Mouse (Mus musculus) liver, adult 2 months (tissue): ENCODE data around the gene Cav1. TPM values are rescaled to one million over a fixed set of nuclear protein-coding genes. Genes with fewer than 3 reads are reported as not detected.

ENCODE experiments used
- DNase-seq: peaks from one replicate; pipeline ENCODE4 v3.0.0-alpha.2; 2011; ENCODE audit warnings: low read depth, low spot score; ENCODE audit errors: extremely low read depth
- H3K27ac ChIP-seq: fragments of 200-500 bp; replicated peaks from 2 replicates; pipeline ENCODE4 v1.5.1; 2012; ENCODE audit warnings: low read depth, mild to moderate bottlenecking, control low read depth, inconsistent platforms, low read length; ENCODE audit not compliant: insufficient read depth
- H3K27me3 ChIP-seq: fragments of 200-500 bp; 2 replicates; pipeline ENCODE4 v1.6.1; 2012; ENCODE audit warnings: mild to moderate bottlenecking, moderate library complexity, low read length, inconsistent platforms; ENCODE audit not compliant: control insufficient read depth, insufficient read depth
- H3K36me3 ChIP-seq: fragments of 200-500 bp; 2 replicates; pipeline ENCODE4 v1.6.1; 2012; ENCODE audit warnings: low read length, inconsistent platforms; ENCODE audit not compliant: control insufficient read depth, insufficient read depth
- H3K4me1 ChIP-seq: fragments of 200-500 bp; 2 replicates; pipeline ENCODE4 v1.6.1; 2011; ENCODE audit warnings: low read length; ENCODE audit not compliant: control insufficient read depth, insufficient read depth
- H3K4me3 ChIP-seq: fragments of 200-500 bp; 2 replicates; pipeline ENCODE4 v1.5.1; 2011; ENCODE audit warnings: low read depth, mild to moderate bottlenecking, control low read depth, low read length, moderate library complexity; ENCODE audit not compliant: insufficient read depth
- H3K79me2 ChIP-seq: fragments of 200-500 bp; 2 replicates; pipeline ENCODE4 v1.6.1; 2012; ENCODE audit warnings: inconsistent platforms, mild to moderate bottlenecking, low read length, moderate library complexity; ENCODE audit not compliant: control insufficient read depth, insufficient read depth
- H3K9ac ChIP-seq: fragments of 200-500 bp; 2 replicates; pipeline ENCODE4 v1.6.1; 2012; ENCODE audit warnings: low read depth, mild to moderate bottlenecking, control low read depth, inconsistent platforms, low read length
- CTCF ChIP-seq: fragments of 200-500 bp; IDR thresholded peaks from 2 replicates; pipeline ENCODE4 v1.5.1; 2011; ENCODE audit warnings: low read depth, low read length, control low read depth
- POLR2A ChIP-seq: fragments of 200-500 bp; IDR thresholded peaks from 2 replicates; pipeline ENCODE4 v1.6.1; 2011; ENCODE audit warnings: low read length, control low read depth; ENCODE audit not compliant: insufficient read depth; ENCODE audit errors: extremely low read depth
- WGBS: fragments of 180-500 bp; shearing (Covaris S2); methylation state at CpG from one replicate; pipeline ENCODE4 v1.1.7; 2018; 5-methylcytosine and 5-hydroxymethylcytosine counted together
- polyA plus RNA-seq: library from polyadenylated mRNA; depleted of rRNA; stranded (reverse); fragments of >200 nt; gene quantifications from 2 replicates; pipeline ENCODE4 v1.2.3, GENCODE M21; 2012
- total RNA-seq: library from RNA; depleted of rRNA; stranded (reverse); fragments of >200 nt; gene quantifications from 2 replicates; pipeline ENCODE4 v1.2.3, GENCODE M21; 2014

Cav1 gene
- total and polyA plus RNA-seq, 2 experiments, result 2.9 to 4.1 TPM

- no peak overlapping the region for H3K9ac ChIP-seq
- TF ChIP-seq POLR2A, result no peak
- no peak for TF ChIP-seq CTCF
- H3K79me2 ChIP-seq, result no peaks in the 10 kb centered on the region
- no peaks in the 10 kb centered on the region for H3K4me1 ChIP-seq
- H3K36me3 ChIP-seq, result no peaks in the 10 kb centered on the region
- H3K27ac ChIP-seq, result no peak overlapping the region
- H3K27me3 ChIP-seq, result no peaks in the 10 kb centered on the region
- no peak overlapping the region for H3K4me3 ChIP-seq
- DNase-seq, result no peak
- 90% methylated on average over 5 of the region's 5 CpGs for WGBS
These were observed 11.0 kb upstream of the Cav1 start for GRCm38 (mm10) chr6:17295116-17295515.

- Histone ChIP-seq H3K4me1 (peaks cover 4% of the 10 kb centered on the region), H3K36me3 (no peaks in the 10 kb centered on the region), H3K9ac (peak overlapping the region; percentile 40), H3K79me2 (no peaks in the 10 kb centered on the region), H3K4me3 (peak overlapping the region; percentile 56), H3K27ac (no peak overlapping the region), H3K27me3 (no peaks in the 10 kb centered on the region)
- WGBS, result under 1% methylated on average over 19 of the region's 19 CpGs
- no peak for TF ChIP-seq POLR2A
- no peak for TF ChIP-seq CTCF
- no peak for DNase-seq
These were observed 629 bp downstream of the Cav1 start for GRCm38 (mm10) chr6:17306602-17307325.

- TF ChIP-seq POLR2A, result no peak
- TF ChIP-seq CTCF, result peak; percentile 84
- peak; percentile 46 for DNase-seq
- Histone ChIP-seq H3K27ac (no peak overlapping the region), H3K79me2 (no peaks in the 10 kb centered on the region), H3K27me3 (no peaks in the 10 kb centered on the region), H3K4me1 (peaks cover 4% of the 10 kb centered on the region), H3K36me3 (no peaks in the 10 kb centered on the region), H3K4me3 (peak overlapping the region; percentile 24), H3K9ac (no peak overlapping the region)
- WGBS, result 8% methylated on average over 31 of the region's 31 CpGs
These were observed 1.5 kb downstream of the Cav1 start for GRCm38 (mm10) chr6:17307461-17308115.

GRCm38 (mm10) chr6:17308661-17309060 lies 2.5 kb downstream of the Cav1 start:
- Histone ChIP-seq H3K4me1 (peaks cover 4% of the 10 kb centered on the region), H3K36me3 (no peaks in the 10 kb centered on the region), H3K4me3 (no peak overlapping the region), H3K79me2 (no peaks in the 10 kb centered on the region), H3K27me3 (no peaks in the 10 kb centered on the region), H3K9ac (no peak overlapping the region), H3K27ac (no peak overlapping the region)
- WGBS, result 51% methylated on average over 2 of the region's 2 CpGs
- no peak for TF ChIP-seq POLR2A
- TF ChIP-seq CTCF, result no peak
- DNase-seq, result no peak

GRCm38 (mm10) chr6:17309260-17309659 lies 3.1 kb downstream of the Cav1 start:
- DNase-seq, result no peak
- TF ChIP-seq CTCF (no peak), POLR2A (no peak)
- no peaks in the 10 kb centered on the region for H3K36me3 ChIP-seq
- no peaks in the 10 kb centered on the region for H3K27me3 ChIP-seq
- H3K4me1 ChIP-seq, result peaks cover 4% of the 10 kb centered on the region
- H3K79me2 ChIP-seq, result no peaks in the 10 kb centered on the region
- no peak overlapping the region for H3K4me3 ChIP-seq
- WGBS, result 92% methylated on average over 2 of the region's 2 CpGs
- no peak overlapping the region for H3K27ac ChIP-seq
- no peak overlapping the region for H3K9ac ChIP-seq

GRCm38 (mm10) chr6:17314241-17314640 lies 8.1 kb downstream of the Cav1 start:
- Histone ChIP-seq H3K4me3 (no peak overlapping the region), H3K36me3 (no peaks in the 10 kb centered on the region), H3K27ac (no peak overlapping the region), H3K4me1 (peaks cover 1% of the 10 kb centered on the region; the same call in 1 of the 2 replicates), H3K79me2 (no peaks in the 10 kb centered on the region), H3K27me3 (no peaks in the 10 kb centered on the region), H3K9ac (no peak overlapping the region)
- DNase-seq, result peak; percentile 68
- 88% methylated on average over 2 of the region's 2 CpGs for WGBS
- TF ChIP-seq POLR2A (no peak), CTCF (no peak)
